Mouse (Mus musculus) midbrain, embryonic 10.5 days (tissue): ENCODE results near the gene Frem1. TPM values are rescaled to one million over a fixed set of nuclear protein-coding genes. Genes with fewer than 3 reads are reported as not detected.

Experiments used
- DNase-seq: peaks from one replicate; pipeline ENCODE4 v3.0.0-alpha.2; 2017; ENCODE audit warnings: low spot score
- H3K27ac ChIP-seq: fragments of 300-500 bp; sonication (generic); replicated peaks from 2 replicates; pipeline ENCODE4 v1.5.1; 2016; ENCODE audit warnings: mild to moderate bottlenecking
- H3K27me3 ChIP-seq: fragments of 300-500 bp; sonication (generic); 2 replicates; pipeline ENCODE4 v1.6.1; 2016; ENCODE audit warnings: low read depth, mild to moderate bottlenecking; ENCODE audit not compliant: poor library complexity, severe bottlenecking
- H3K36me3 ChIP-seq: fragments of 300-500 bp; sonication (generic); 2 replicates; pipeline ENCODE4 v1.6.1; 2016; ENCODE audit warnings: mild to moderate bottlenecking, moderate library complexity
- H3K4me1 ChIP-seq: fragments of 300-500 bp; sonication (generic); 2 replicates; pipeline ENCODE4 v1.6.1; 2016
- H3K4me3 ChIP-seq: fragments of 300-500 bp; sonication (generic); 2 replicates; pipeline ENCODE4 v1.5.1; 2016; ENCODE audit warnings: mild to moderate bottlenecking, moderate library complexity
- H3K9me3 ChIP-seq: fragments of 300-500 bp; sonication (generic); replicated peaks from 2 replicates; pipeline ENCODE4 v1.6.1; 2016; ENCODE audit warnings: mild to moderate bottlenecking
- WGBS: fragments of 180-500 bp; shearing (Covaris S2); methylation state at CpG from one replicate; pipeline ENCODE4 v1.1.7; 2016; 5-methylcytosine and 5-hydroxymethylcytosine counted together
- polyA plus RNA-seq: library from polyadenylated mRNA; unstranded; fragments of >200 nt; fragmentation: Nextera tagmentation; extraction: Ambion mirVana; gene quantifications from 2 replicates; pipeline ENCODE4 v1.2.1, GENCODE M21; 2016

Frem1 gene
- 6.0 and 7.7 TPM in 2 replicates for polyA plus RNA-seq

- H3K9me3 ChIP-seq, result no peaks in the 10 kb centered on the region
- H3K4me1 ChIP-seq, result peaks cover 61% of the 10 kb centered on the region
- peak within 1 kb of the TSS; percentile 79 for H3K27ac ChIP-seq
- 0 out of 2 replicates have a peak, but pooled peaks cover 12% of the 10 kb centered on the region for H3K27me3 ChIP-seq
- DNase-seq, result peak; percentile 74
- WGBS, result 1% methylated on average over 24 of the region's 24 CpGs
- H3K36me3 ChIP-seq, result no peaks in the 10 kb centered on the region
- peak within 1 kb of the TSS; percentile 55 for H3K4me3 ChIP-seq
These were observed at the start of gene Frem1 for GRCm38 (mm10) chr4:83051634-83052577. Gene Frem1 (minus strand): TSS chr4:83052339.

- H3K4me3 ChIP-seq, result no peak overlapping the region
- 91% methylated on average over 7 of the region's 7 CpGs for WGBS
- H3K9me3 ChIP-seq, result no peaks in the 10 kb centered on the region
These were observed 46.9 kb upstream of the Frem1 start for GRCm38 (mm10) chr4:83099025-83099424.

GRCm38 (mm10) chr4:83093941-83094340, 41.8 kb upstream of the Frem1 start:
- H3K27ac ChIP-seq, result peak overlapping the region; percentile 67
- DNase-seq, result peak; percentile 44
- 44% methylated on average over 2 of the region's 2 CpGs for WGBS

More at GRCm38 (mm10) chr4:83099025-83099424, 46.9 kb upstream of the Frem1 start:
- H3K27me3 ChIP-seq, result no peaks in the 10 kb centered on the region
- DNase-seq, result no peak
- H3K36me3 ChIP-seq, result no peaks in the 10 kb centered on the region
- H3K27ac ChIP-seq, result no peak overlapping the region
- H3K4me1 ChIP-seq, result peaks cover 19% of the 10 kb centered on the region

DNA sequence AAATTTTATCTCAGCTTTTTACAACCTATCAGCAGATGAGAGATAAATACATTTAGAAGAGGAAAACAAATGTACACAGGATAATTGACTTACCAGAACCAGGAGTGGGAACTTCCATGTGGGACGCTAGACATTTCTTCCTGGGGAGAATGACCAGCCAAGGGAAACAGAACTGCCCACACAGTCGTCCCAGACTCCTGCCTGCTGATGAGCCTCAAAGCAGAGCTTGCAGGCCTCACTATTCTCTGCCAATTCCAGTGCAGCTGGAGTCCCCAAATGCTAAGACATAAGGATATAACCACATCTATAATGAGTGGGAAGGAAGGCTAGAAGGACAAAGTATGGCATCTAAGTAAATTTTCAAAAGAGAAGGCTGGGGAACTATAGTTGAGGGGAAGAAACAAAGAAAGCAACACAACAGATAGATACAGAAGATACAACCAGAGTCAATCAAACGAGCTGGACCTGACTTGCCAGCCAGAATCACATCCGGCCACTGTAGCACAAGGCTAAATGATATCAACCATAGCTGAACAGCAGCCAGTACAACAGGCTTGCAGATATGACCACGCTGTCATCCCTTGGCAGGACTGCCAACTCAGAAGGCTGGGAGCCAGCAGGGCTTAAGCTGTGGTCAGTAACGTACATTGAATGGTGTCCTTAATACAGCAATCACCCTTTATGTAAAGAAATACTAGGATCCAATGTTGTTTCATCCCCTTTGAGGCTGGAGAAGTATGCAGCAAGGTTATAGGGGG, 38.7 kb upstream of the Frem1 start:
- DNase-seq, result peak; percentile 5
- WGBS, result 82% methylated on average over 6 of the region's 6 CpGs

More at GRCm38 (mm10) chr4:83093941-83094340, 41.8 kb upstream of the Frem1 start:
- H3K36me3 ChIP-seq, result no peaks in the 10 kb centered on the region
- H3K27me3 ChIP-seq, result no peaks in the 10 kb centered on the region
- peaks cover 29% of the 10 kb centered on the region for H3K4me1 ChIP-seq
- H3K4me3 ChIP-seq, result no peak overlapping the region
- no peaks in the 10 kb centered on the region for H3K9me3 ChIP-seq

DNA sequence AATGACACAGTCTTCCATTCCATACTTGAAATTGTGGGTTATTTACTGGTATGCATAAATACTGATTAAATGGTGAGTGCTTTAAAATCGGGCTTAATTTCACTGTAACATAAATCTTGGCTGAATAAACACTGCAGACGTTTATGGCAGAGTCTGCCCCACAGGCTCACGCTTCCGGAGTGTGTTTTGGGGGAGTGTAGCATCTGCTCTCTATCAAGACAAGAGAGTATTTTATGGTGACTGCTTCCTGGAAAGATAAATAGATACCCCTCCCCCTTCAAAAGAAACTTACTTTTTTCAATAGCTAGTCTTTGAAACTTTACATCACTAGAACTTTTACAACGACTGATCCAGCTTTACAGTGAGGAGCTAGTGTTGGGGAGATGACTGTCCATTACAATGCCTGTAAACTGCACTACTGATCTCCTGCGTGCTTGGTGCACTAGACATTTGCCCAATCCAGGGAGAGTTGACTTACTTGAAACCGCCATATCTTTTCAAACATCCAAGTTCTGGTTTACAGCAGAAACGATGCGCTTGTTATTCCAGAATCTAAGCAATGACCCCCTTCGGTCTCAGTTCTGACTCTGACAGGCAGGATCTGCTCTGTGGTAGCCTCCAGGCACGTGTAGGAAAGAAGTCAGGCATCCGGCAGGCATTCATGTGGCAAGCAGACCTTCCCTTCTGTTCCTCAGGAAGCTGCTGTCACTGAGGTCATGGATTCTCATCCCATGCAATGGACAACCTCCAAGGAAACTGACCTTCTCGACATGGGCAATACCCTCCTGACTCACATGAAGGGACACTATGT, 28.4 kb upstream of the Frem1 start:
- H3K27me3 ChIP-seq, result no peaks in the 10 kb centered on the region
- no peaks in the 10 kb centered on the region for H3K36me3 ChIP-seq
- no peaks in the 10 kb centered on the region for H3K9me3 ChIP-seq
- no peak overlapping the region for H3K4me3 ChIP-seq
- no peaks in the 10 kb centered on the region for H3K4me1 ChIP-seq
- no peak overlapping the region for H3K27ac ChIP-seq
- 69% methylated on average over 13 of the region's 13 CpGs for WGBS
- peak; percentile 13 for DNase-seq

More for the DNA sequence above, 38.7 kb upstream of the Frem1 start:
- Histone ChIP-seq H3K4me3 (no peak overlapping the region), H3K27ac (no peak overlapping the region), H3K4me1 (peaks cover 21% of the 10 kb centered on the region), H3K27me3 (no peaks in the 10 kb centered on the region), H3K9me3 (no peaks in the 10 kb centered on the region), H3K36me3 (no peaks in the 10 kb centered on the region)

DNA sequence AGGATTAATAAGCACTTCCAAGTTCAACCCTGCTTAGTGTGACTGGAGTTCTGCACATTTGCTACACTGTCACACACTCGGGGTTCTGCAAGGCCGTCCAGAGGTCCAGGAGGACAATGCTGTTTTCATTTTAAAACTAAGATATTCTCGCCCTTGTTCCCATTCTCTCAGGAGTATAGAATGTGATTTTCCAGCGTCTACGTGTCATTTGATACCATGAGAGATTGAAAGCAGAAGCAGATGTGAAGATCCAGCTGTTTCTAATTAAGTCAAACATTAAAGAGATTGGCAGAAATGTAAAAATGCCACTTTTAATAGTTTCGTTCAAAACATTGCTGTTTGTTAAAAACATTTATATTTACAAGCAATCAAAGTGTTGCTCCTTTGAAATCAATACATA, 12.1 kb upstream of the Frem1 start:
- H3K36me3 ChIP-seq, result no peaks in the 10 kb centered on the region
- no peak for DNase-seq
- no peaks in the 10 kb centered on the region for H3K9me3 ChIP-seq
- no peak overlapping the region for H3K4me3 ChIP-seq
- no peaks in the 10 kb centered on the region for H3K27me3 ChIP-seq
- H3K4me1 ChIP-seq, result peaks cover 4% of the 10 kb centered on the region
- no peak overlapping the region for H3K27ac ChIP-seq
- 64% methylated on average over 6 of the region's 6 CpGs for WGBS

DNA sequence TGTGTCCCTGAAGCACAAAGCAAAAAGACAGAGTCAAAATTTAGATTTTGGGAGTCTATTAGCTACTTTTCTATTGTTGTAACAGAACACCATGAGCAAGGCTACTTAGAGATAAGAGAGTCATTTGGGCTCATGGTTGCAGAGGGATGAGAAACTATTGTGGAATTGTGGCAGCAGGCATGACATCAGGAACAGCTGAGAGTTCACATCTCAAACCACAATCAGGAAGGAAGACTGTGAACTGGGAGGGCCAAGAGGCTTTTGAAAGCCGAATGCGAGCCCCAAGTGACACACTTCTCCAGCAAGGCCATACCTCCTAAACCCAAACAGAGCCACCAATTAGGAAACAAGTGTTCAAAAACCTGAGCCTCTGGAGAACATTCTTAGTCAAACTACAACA, 9.4 kb upstream of the Frem1 start:
- 93% methylated on average over 2 of the region's 2 CpGs for WGBS
- Histone ChIP-seq H3K9me3 (no peaks in the 10 kb centered on the region), H3K4me1 (peaks cover 13% of the 10 kb centered on the region), H3K27me3 (no peaks in the 10 kb centered on the region), H3K27ac (no peak overlapping the region), H3K4me3 (no peak overlapping the region), H3K36me3 (no peaks in the 10 kb centered on the region)
- peak; percentile 3 for DNase-seq

DNA sequence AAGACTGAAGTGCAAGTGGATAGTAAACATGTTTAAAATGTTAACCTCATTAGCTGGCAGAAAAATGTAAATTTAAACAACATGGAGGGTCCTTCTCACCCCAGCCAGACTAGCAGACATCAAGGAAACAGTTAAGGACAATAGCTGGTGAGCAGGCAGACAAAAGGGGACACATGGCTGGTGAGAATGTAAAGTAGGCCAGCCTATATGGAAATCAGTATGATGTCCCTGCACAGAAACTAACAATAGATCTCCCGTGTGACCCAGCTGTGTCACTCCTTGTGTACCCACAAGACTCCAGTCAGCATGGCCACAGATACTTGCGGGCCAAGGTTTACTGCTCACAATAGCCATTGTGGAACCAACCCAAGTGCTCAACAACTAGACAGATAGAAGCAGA, 6.5 kb upstream of the Frem1 start:
- Histone ChIP-seq H3K27me3 (no peaks in the 10 kb centered on the region), H3K4me3 (no peak overlapping the region), H3K9me3 (no peaks in the 10 kb centered on the region), H3K27ac (peak overlapping the region; percentile 68; the same call in 1 of the 2 replicates), H3K4me1 (peaks cover 11% of the 10 kb centered on the region), H3K36me3 (no peaks in the 10 kb centered on the region)
- 42% methylated on average over 2 of the region's 2 CpGs for WGBS
- peak; percentile 24 for DNase-seq

DNA sequence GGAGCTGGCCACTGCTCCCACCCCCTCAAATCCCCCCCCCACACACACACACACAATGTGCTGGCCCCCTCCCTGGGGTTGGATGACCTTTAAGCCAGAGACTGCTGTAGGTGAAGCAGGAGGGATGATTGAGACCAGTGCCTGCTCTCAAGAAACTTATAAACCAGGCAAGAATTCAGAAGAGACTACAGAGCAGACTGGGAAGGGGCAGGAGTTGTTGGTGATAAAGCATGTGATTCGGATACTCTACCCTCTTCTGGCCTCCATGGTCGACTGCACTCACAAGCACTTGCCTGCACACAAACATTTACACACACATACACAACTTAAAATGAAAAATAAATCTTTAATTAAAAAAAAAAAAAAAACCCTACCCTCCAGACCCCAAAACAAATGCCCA, 6.0 kb upstream of the Frem1 start:
- 63% methylated on average over 2 of the region's 2 CpGs for WGBS
- no peaks in the 10 kb centered on the region for H3K27me3 ChIP-seq
- H3K4me3 ChIP-seq, result no peak overlapping the region
- peak; percentile 10 for DNase-seq
- peak overlapping the region; percentile 68 for H3K27ac ChIP-seq
- no peaks in the 10 kb centered on the region for H3K36me3 ChIP-seq
- peaks cover 9% of the 10 kb centered on the region for H3K4me1 ChIP-seq
- no peaks in the 10 kb centered on the region for H3K9me3 ChIP-seq

- no peak for DNase-seq
- Histone ChIP-seq H3K4me3 (no peak overlapping the region), H3K9me3 (no peaks in the 10 kb centered on the region), H3K4me1 (peaks cover 24% of the 10 kb centered on the region), H3K27me3 (no peaks in the 10 kb centered on the region), H3K36me3 (no peaks in the 10 kb centered on the region), H3K27ac (0 out of 2 replicates have a peak overlapping the region, but pooled peaks have one; percentile 10)
- WGBS, result 92% methylated on average over 6 of the region's 6 CpGs
These were observed 4.4 kb upstream of the Frem1 start for GRCm38 (mm10) chr4:83056496-83056895.

GRCm38 (mm10) chr4:83055444-83055843, 3.3 kb upstream of the Frem1 start:
- WGBS, result 81% methylated on average over 2 of the region's 2 CpGs
- H3K9me3 ChIP-seq, result no peaks in the 10 kb centered on the region
- no peaks in the 10 kb centered on the region for H3K36me3 ChIP-seq
- no peak overlapping the region for H3K4me3 ChIP-seq
- DNase-seq, result peak; percentile 10
- H3K4me1 ChIP-seq, result peaks cover 35% of the 10 kb centered on the region
- H3K27ac ChIP-seq, result no peak overlapping the region
- H3K27me3 ChIP-seq, result 0 out of 2 replicates have a peak, but pooled peaks cover 5% of the 10 kb centered on the region

DNA sequence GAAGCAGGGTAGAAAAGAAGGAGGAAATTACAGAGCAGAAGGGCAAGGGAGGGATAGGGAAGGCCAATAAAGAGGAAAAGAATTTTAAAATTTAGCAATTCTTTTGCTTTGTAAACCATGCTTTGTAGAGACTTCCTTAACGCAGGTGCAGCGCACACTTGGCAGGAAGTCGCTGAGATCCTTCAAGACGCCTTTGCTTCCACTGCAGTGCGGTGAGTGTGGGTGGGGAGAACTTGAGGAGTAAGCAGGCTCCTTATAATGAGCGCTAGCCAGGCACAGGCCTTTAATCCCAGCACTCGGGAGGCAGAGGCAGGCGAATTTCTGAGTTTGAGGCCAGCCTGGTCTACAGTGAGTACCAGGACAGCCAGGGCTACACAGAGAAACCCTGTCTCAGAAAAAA, 1.1 kb upstream of the Frem1 start:
- Histone ChIP-seq H3K4me3 (no peak overlapping the region), H3K36me3 (no peaks in the 10 kb centered on the region), H3K4me1 (peaks cover 51% of the 10 kb centered on the region), H3K27ac (no peak overlapping the region), H3K27me3 (0 out of 2 replicates have a peak, but pooled peaks cover 12% of the 10 kb centered on the region), H3K9me3 (no peaks in the 10 kb centered on the region)
- no peak for DNase-seq
- WGBS, result 87% methylated on average over 8 of the region's 8 CpGs
